Mouse (Mus musculus): ENCODE measurements at regions not wholly inside any gene's neighbourhood (a gene's known extent, or its start where the extent isn't known, plus 50 kb on each side); places are given as distances from the start of the nearest gene placed in this dataset.

- TF ChIP-seq CTCF (IDR thresholded peaks at IDR 0.05; ENCODE audit: low read depth) (no peak), EP300 (optimal IDR thresholded peaks at IDR 0.05) (no peak)
These were observed 2100.1 kb downstream of the 4930444P10Rik start for GRCm38 (mm10) chr1:13992978-13993377.
